Mouse (Mus musculus) layer of hippocampus, adult 6 months (tissue): Measurements from ENCODE around the gene Apobec4. TPM values are rescaled to one million over a fixed set of nuclear protein-coding genes. Genes with fewer than 3 reads are reported as not detected.

Experiments
- long read RNA-seq, 2 experiments: library from polyadenylated mRNA; unstranded; transcript quantifications; one replicate each; pipeline ENCODE4 v2.0.0; 2019 to 2020
- polyA plus RNA-seq: library from polyadenylated mRNA; unstranded; fragments of <200 nt; fragmentation: Nextera tagmentation; gene quantifications from 2 replicates; pipeline ENCODE4 v1.2.3, GENCODE M21; 2021

Gene Apobec4
- polyA plus RNA-seq, result not detected in 2 replicates
- long read RNA-seq, experiment 1, result 0 reads
- long read RNA-seq, experiment 2, partial matches to known transcripts, result 0 of 4 reads
- long read RNA-seq, experiment 2, other reads (novel, unspliced or antisense), result 4 of 4 reads

GRCm38 (mm10) chr1:152750312-152750965, at the start of gene Apobec4:
Gene Apobec4, plus strand, starts transcription at chr1:152750551.

GRCm38 (mm10) chr1:152766032-152766772, 15.9 kb downstream of the Apobec4 start, which contains the start of the genes Rgl1 and Arpc5:
Gene Rgl1, minus strand, starts transcription at chr1:152766351.
Gene Arpc5, plus strand, starts transcription at chr1:152766542.

GRCm38 (mm10) chr1:152799897-152800296, 49.5 kb downstream of the Apobec4 start, which contains the start of gene Ncf2:
Gene Ncf2, plus strand, starts transcription at chr1:152800194.

Other genes with a start within 250 kb of the Apobec4 start
- gene Rgl1, start 15.8 kb downstream of the Apobec4 start, polyA plus RNA-seq, result 34.2 and 35.7 TPM in 2 replicates
- 252 and 270 TPM in 2 replicates for gene Arpc5, start 16.0 kb downstream of the Apobec4 start, polyA plus RNA-seq
- 1.9 and 2.5 TPM in 2 replicates for gene Ncf2, start 49.6 kb downstream of the Apobec4 start, polyA plus RNA-seq
- 18.3 and 20.5 TPM in 2 replicates for gene Smg7, start 152.1 kb downstream of the Apobec4 start, polyA plus RNA-seq
- 58.9 and 81.6 TPM in 2 replicates for gene Nmnat2, start 204.4 kb downstream of the Apobec4 start, polyA plus RNA-seq